Mouse (Mus musculus) cerebellum, adult 18-20 months (tissue): ENCODE measurements at regions not wholly inside any gene's neighbourhood (a gene's known extent, or its start where the extent isn't known, plus 50 kb on each side); places are given as distances from the start of the nearest gene placed in this dataset.
"Not testable (repeated sequence)": the region's sequence is repeated elsewhere in the genome, so short reads cannot be mapped to it uniquely, and the experiment has no call there.

Experiments used
- DNase-seq, 2 experiments: peaks; one replicate each; pipeline ENCODE4 v3.0.0; 2021

DNA sequence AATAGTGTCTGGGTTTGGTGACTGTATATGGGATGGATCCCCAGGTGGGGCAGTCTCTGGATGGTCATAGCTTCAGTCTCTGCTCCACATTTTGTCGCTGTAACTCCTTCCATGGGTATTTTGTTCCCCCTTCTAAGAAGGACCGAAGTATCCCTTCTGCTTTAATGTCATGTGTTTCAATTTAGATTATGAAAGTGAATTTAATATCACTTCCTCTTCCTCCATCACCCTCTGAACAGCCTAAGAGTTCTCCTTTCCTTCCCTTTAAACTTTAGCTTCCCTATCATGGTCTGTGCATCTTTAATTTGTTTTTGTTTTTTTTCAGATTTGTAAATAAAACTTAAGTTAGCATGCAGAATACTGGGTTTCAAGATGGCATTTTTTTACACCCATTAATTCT lies 211.0 kb upstream of the Phyhipl start:
- no peak for DNase-seq

DNA sequence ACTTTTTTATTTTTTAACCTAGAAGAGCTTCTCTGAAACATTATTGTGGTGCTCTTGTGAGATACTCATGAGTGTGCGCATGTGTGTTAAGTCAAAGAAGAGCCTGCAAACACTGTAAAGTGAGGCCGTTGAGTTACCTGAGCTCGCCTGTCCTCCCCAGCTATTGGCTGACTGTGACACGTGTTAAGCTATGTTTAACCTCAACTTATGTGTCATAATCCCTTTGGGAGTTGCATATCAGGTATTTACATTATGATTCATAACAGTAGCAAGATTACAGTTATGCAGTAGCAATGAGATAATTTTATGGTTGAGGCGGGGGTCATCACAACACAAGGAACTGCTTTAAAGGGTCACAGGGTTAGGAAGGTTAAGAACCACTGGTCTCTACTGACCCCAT lies 208.9 kb upstream of the Phyhipl start:
- DNase-seq: no peak

DNA sequence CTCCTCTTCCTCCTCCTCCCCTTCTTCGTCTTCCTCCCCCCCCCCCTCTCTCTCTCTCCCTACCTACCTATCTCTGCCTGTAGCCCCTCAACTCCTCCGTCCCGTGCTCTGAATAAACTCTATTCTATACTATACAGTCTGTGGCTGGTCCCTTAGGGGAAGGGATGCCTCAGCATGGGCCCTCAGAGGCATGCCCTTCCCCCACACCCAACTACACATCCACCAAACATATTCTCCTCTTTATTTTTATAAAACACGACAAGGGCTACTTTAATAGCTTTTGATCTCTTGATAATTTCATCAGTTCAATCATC lies 206.2 kb upstream of the Phyhipl start:
- no peak for DNase-seq

DNA sequence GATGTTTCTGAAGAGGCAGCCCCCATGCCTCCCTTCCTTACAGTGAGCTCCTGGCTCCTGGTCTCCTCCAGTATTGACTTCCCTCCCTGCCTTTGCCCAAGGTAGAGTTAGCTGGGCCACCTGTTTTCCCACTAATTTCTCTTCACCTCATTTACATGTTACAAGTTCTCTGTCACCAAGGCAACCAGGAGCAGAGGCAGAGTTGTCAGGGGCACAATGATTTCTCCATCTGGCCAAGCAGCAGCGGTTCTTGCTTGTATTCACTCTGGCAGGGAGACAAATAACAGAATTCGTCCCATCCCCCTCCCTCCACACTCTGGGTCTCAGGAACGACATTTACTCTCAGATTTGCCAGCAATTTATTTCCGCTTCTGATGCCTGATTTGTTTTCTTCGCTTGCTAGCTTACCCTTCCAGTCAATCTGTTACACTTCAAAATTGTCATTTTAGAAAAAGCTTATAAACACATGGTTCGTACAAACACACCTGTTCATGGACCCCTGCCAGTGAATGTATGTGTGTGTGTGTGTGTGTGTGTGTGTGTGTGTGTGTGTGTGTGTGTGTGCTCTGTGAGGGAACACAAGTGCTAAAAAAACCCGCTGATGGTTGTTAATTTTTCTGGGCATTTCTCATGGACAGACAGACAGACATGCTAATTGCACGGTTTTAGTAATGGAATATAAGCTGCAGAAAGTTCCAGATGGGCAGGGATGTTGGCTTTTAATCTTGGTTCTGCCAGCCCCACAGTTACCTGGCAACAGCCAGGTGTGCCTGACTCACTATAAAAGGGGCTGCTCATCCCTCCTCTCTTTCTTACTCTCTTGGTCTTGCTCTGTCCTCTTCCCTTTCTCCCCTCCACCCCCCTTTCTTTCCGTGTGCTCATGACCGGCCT lies 205.6 kb upstream of the Phyhipl start:
- DNase-seq: no peak

- DNase-seq: no peak
Measured at GRCm38 (mm10) chr10:70857155-70857820, 201.5 kb upstream of the Phyhipl start.

- no peak for DNase-seq
Measured at GRCm38 (mm10) chr10:70855948-70856347, 200.2 kb upstream of the Phyhipl start.

DNA sequence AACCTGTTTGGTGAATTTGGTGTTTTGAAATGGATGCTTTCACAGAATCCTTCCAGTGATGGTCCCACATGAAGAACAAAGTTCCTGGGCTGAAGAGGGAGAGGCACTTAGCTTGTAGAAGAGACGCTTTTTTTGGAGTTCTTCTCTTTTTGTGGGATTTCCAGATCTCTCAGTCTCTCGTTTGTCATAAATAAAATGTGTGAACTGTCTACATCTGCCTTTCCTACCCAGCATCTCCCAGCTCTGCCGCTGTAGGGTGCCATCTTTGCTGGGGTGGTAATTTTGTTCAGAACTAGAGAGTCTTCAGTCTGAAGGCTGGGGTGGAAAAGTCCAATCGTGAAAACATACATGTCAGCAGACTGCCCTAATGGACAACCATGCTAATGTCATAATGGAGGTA lies 197.8 kb upstream of the Phyhipl start:
- no peak for DNase-seq

- no peak for DNase-seq
Measured at GRCm38 (mm10) chr10:70848141-70848540, 192.4 kb upstream of the Phyhipl start.

DNA sequence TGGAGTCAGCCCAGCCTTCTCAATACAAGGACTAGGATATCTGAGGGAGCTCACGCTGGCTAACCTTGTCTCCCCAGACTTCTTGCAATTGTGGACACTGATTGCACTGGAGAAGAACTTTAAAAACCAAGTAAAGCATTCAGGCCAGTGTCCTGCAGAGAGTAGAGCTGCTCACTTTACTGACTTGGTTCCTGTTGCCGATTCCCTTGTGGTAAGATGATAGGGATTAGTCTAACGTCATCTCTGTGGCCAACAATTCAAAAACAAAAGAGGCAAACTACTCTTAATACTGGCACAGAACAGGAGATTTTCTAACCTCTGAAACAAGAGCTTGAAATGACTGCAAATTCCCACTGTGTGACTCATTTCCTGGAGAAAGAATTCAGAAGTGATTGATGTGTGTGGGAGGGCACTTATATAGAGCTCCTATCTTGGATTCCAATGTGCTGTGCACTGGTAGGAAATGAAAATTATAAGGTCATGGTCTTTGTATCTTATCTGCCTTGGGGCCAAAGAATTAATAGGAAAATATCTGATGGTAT lies 191.6 kb upstream of the Phyhipl start:
- no peak for DNase-seq

DNA sequence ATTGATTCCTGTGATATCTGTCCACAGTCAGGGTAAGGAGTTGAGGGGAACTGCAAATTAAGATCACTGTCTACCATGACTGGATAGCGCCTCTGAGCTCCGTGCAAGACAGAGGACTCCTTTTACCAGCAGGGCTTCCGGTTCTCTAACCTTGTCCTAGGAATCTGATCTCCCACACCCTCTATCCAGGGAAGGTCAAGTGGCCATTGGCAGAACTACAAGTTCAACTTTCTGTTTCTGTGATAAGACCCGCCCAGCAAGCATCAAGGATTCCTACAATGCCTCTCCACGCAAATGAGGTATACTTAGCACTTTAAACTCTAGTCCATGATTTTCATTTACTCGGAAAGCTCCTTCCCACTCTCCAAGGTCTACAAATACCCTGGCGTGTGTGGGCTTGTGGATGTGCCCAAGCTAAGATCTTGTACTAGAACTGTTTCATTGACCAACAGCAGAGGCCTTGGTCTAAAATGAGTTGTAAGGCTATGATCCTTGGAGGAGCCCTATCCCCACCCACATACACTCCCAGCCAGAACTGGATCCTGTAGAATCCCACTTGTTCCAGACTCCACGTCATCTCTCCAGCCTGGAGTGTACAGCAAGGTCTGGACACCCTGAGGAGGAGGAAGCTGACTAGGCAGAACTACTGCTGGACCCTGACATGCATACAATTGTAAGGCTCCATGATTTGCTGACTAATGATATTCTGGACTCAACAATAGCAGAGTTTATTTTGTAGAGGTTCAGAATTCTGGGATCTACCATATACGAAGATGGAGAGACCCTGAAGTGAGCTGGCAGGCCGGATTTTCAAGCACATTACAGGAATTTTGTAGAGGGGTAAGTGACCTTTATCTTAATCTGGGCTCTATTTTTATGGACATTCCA lies 190.8 kb upstream of the Phyhipl start:
- DNase-seq: no peak

DNA sequence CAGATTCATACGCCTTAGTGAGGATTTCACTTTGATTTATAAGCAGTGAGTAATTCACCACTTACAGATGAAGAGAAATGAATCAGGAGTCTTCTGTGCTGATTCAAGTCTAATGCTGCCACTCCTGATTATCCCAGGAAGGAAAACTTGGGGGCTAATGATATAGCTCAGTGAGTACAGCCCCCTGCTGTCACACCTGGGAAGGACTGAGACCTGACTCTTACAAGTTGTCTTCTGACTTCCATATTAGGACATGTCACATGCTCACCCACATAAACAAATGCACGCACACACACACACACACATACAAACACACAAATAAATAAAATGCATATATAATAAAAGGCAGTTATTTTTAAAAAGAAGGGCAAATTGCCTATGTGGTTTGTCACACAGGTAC lies 188.1 kb upstream of the Phyhipl start:
- DNase-seq: no peak

GRCm38 (mm10) chr10:70842176-70842838 lies 186.5 kb upstream of the Phyhipl start:
- DNase-seq: no peak

DNA sequence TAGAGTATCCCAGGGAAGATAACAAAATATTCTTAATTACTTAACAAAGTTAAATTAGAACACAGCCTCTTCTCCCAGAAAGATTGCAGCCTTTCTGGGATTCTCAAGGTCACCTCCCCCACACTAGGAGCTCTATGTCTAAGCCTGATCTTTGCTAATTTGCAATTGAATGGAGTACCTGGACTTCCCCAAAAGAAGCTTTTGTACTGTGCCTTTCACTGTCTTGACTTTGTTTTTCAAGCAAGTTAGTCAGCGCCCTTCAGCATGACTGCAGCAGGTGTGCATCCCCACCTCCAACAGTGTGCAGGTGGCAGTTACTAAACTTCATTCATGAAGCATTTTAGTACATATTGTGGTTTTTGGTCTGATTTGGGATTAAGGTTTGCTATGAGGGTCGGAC lies 185.4 kb upstream of the Phyhipl start:
- DNase-seq: not testable (repeated sequence)

DNA sequence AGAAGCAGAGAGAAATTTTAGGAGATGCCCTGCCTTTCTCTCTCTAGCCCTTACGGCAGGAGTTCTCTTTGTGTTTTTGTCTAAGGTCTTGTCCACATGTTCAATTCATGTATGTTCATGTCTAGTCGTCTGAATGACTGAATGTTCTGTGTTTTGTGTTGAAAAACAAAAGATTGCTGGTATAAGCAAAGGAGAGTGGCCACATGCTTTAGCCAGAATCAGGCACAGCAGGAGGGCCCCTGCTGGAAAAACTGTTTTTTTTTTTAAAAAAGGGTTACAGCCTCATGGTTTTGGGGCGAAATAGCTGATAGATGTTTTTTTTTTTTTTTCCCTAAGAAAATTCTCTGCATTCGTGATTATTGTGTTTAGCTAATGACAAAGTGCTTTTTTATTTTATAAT lies 182.4 kb upstream of the Phyhipl start:
- no peak for DNase-seq

GRCm38 (mm10) chr10:70837326-70837725 lies 181.6 kb upstream of the Phyhipl start:
- no peak for DNase-seq

DNA sequence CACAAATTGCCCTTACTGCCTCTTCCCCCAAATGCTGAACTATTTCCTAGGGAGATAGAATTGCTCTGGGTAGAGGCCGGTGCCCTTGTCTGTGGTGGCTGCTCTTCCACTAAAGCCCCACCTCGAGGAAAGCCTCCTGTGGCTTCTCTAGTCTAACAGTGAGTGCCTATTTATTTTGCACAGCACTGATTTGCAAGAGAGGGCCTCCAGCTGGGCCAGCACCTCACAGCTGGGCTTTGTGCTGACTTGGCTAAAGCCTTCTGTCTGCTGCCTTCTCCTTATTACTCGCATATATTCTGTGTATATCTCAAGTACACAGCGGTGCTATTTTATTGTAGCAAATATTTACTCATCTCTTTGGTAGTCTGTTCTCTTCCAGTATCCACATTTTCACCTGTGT lies 176.9 kb upstream of the Phyhipl start:
- DNase-seq: no peak

- DNase-seq: no peak
Measured at GRCm38 (mm10) chr10:70828217-70828616, 172.5 kb upstream of the Phyhipl start.

DNA sequence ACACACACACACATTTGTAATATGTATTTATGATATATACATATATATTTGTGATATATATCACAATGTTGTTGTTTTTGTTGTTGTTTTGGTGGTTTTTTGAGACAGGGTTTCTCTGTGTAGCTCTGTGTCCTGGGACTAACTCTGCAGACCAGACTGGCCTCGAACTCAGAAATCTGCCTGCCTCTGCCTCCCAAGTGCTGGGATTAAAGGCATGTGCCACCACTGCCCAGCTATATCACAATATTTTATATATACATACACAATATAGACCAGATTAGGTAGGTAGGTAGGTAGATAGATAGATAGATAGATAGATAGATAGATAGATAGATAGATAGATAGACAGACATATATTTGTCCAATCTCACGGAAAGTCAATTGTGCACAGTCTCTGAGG lies 171.8 kb upstream of the Phyhipl start:
- not testable (repeated sequence) for DNase-seq

DNA sequence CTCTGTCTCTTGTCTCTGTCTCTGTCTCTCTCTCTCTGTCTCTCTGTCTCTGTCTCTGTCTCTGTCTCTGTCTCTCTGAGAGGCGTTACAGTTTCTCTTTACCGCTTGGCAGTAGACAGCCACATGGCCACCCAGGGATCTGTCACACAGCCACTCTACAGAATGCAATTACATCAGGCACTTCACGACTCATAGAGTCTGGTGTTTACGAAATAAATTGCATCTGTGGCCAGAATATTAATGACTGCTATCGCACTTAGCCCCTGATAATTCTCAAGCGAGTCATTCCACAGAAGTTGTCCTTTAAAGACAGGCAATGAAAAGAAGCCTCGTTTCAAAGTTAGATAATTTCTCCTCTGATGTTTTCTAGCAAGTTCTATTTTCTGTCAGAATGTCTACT lies 170.9 kb upstream of the Phyhipl start:
- no peak for DNase-seq

- no peak for DNase-seq
Measured at GRCm38 (mm10) chr10:70825451-70825850, 169.7 kb upstream of the Phyhipl start.

DNA sequence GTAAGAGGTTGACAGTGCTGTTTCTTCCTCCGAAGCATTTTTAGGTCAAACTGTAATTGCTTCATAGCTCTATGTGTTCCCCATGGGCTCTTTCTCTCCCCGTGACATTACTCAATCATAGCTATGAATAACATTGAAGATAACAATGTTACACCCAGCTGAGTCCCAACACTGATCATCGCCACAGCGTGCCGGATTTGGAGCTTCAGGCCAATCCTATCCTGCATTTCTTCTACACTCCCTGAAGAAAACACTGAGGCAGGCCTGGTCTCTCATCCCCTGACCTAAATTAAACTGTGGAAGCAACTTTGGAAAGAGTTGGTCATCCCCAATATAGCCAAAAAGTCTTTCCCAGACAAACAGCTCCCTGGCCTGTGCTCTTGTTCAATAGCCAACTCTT lies 168.7 kb upstream of the Phyhipl start:
- DNase-seq: no peak

- no peak for DNase-seq
Measured at GRCm38 (mm10) chr10:70819951-70820350, 164.2 kb upstream of the Phyhipl start.
